Mouse (Mus musculus) left cerebral cortex, postnatal 25 days (tissue): ENCODE measurements around the gene Gm8882. TPM values are rescaled to one million over a fixed set of nuclear protein-coding genes. Genes with fewer than 3 reads are reported as not detected.
"Not testable (repeated sequence)": the region's sequence is repeated elsewhere in the genome, so short reads cannot be mapped to it uniquely, and the experiment has no call there.

Source experiments
- DNase-seq, 2 experiments: peaks; one replicate each; pipeline ENCODE4 v3.0.0; 2022; ENCODE audit warnings: low spot score in 2 of 2, mixed read lengths in 1 of 2
- intact Hi-C: fragments of 180-260 bp; cut with DNase I; formaldehyde crosslinking; loops from one replicate; pipeline ENCODE4 v1.15.1; 2025
- total RNA-seq, 2 experiments: library from RNA; stranded (reverse); gene quantifications; 2 replicates each; pipeline ENCODE4 v1.2.3; 2021

Gene Gm8882
- total RNA-seq = not detected

- not testable (repeated sequence) for DNase-seq
Observed at GRCm38 (mm10) chr6:132364034-132364433, at the start of gene Gm8882. Gene Gm8882, minus strand, starts transcription at chr6:132364134.

GRCm38 (mm10) chr6:132314657-132315056 lies 49.3 kb downstream of the Gm8882 start, which contains the start of gene Prpmp5:
Gene Prpmp5, minus strand, starts transcription at chr6:132314757.
- DNase-seq, intact Hi-C loops: not testable (repeated sequence)

More at GRCm38 (mm10) chr6:132364034-132364433, at the start of gene Gm8882:
- intact Hi-C loops = not testable (repeated sequence)

Other genes starting within 250 kb of the Gm8882 start
- gene Prb1, start 153.6 kb downstream of the Gm8882 start, total RNA-seq = not detected
- not detected for gene Prpmp5, start 49.4 kb downstream of the Gm8882 start, total RNA-seq
- not detected for gene Prh1, start 205.7 kb upstream of the Gm8882 start, total RNA-seq
- not detected for gene Prp2, start 231.8 kb upstream of the Gm8882 start, total RNA-seq